Mouse (Mus musculus) lung, adult 2 months (tissue): ENCODE data around the gene 4930467E23Rik.
"Not testable (repeated sequence)": the region's sequence is repeated elsewhere in the genome, so short reads cannot be mapped to it uniquely, and the experiment has no call there.

Experiments used
- CTCF ChIP-seq: fragments of 200-500 bp; IDR thresholded peaks from 2 replicates; pipeline ENCODE4 v1.5.1; 2011; ENCODE audit warnings: mild to moderate bottlenecking, low read length, control low read depth; ENCODE audit not compliant: insufficient read depth
- POLR2A ChIP-seq: fragments of 200-500 bp; IDR thresholded peaks from 2 replicates; pipeline ENCODE4 v1.6.1; 2011; ENCODE audit warnings: low read depth, mild to moderate bottlenecking, control low read depth, low read length, borderline replicate concordance; ENCODE audit errors: extremely low read depth

DNA sequence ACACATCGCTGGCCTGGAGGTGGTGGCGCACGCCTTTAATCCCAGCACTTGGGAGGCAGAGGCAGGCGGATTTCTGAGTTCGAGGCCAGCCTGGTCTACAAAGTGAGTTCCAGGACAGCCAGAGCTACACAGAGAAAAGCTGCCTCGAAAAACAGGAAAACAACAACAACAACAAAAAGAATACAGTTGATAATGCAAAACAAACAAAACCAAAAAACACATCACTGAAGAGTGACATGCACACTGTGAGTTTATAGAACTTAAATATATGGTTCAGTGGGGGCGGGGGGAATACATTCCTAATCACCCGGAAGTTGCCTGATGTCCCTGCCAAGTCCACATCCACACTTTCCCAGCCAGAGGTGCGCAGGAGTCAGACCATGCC lies 24.2 kb upstream of the 4930467E23Rik start:
- not testable (repeated sequence) for TF ChIP-seq CTCF, POLR2A
